Mouse (Mus musculus) lung, embryonic 14.5 days (tissue): Measurements from ENCODE around the gene Nrp2. TPM values are rescaled to one million over a fixed set of nuclear protein-coding genes. Genes with fewer than 3 reads are reported as not detected.

Experiments
- ATAC-seq: fragments of 200-750 bp; cut with Nextera tagmentation; 2 replicates; pipeline ENCODE4 v1.8.0; 2017; ENCODE audit warnings: mild to moderate bottlenecking, moderate TSS enrichment, moderate library complexity; ENCODE audit not compliant: insufficient read depth
- DNase-seq: peaks from one replicate; pipeline ENCODE4 v3.0.0-alpha.2; 2015
- H3K27ac ChIP-seq: fragments of 300-500 bp; sonication (generic); 2 replicates; pipeline ENCODE4 v1.5.1; 2014; ENCODE audit warnings: low read depth, mild to moderate bottlenecking, moderate library complexity
- H3K27me3 ChIP-seq: fragments of 300-500 bp; sonication (generic); 2 replicates; pipeline ENCODE4 v1.6.1; 2014; ENCODE audit warnings: low read length, control low read depth; ENCODE audit not compliant: insufficient read depth
- H3K36me3 ChIP-seq: fragments of 300-500 bp; sonication (generic); 2 replicates; pipeline ENCODE4 v1.6.1; 2014; ENCODE audit warnings: control low read depth; ENCODE audit not compliant: insufficient read depth
- H3K4me1 ChIP-seq: fragments of 300-500 bp; sonication (generic); 2 replicates; pipeline ENCODE4 v1.6.1; 2014; ENCODE audit warnings: antibody characterized with exemption, control low read depth; ENCODE audit not compliant: insufficient read depth
- H3K4me2 ChIP-seq: fragments of 300-500 bp; sonication (generic); 2 replicates; pipeline ENCODE4 v1.6.1; 2014; ENCODE audit warnings: mild to moderate bottlenecking
- H3K4me3 ChIP-seq: fragments of 300-500 bp; sonication (generic); 2 replicates; pipeline ENCODE4 v1.5.1; 2014; ENCODE audit warnings: low read depth, low read length
- H3K9ac ChIP-seq: fragments of 300-500 bp; sonication (generic); 2 replicates; pipeline ENCODE4 v1.6.1; 2014
- H3K9me3 ChIP-seq: fragments of 300-500 bp; sonication (generic); 2 replicates; pipeline ENCODE4 v1.6.1; 2016; ENCODE audit warnings: low read depth, low read length, control low read depth
- CTCF ChIP-seq: IDR thresholded peaks from 2 replicates; pipeline ENCODE4 v1.5.1; 2016; ENCODE audit warnings: antibody characterized with exemption, low read depth
- WGBS: fragments of 180-500 bp; shearing (Covaris S2); extraction: QIAGEN DNeasy Blood & Tissue Kit; methylation state at CpG from one replicate; pipeline ENCODE4 v1.1.7; 2014; 5-methylcytosine and 5-hydroxymethylcytosine counted together
- polyA plus RNA-seq: library from polyadenylated mRNA; unstranded; fragments of >200 nt; fragmentation: Nextera tagmentation; extraction: Ambion mirVana; gene quantifications from 2 replicates; pipeline ENCODE4 v1.2.1, GENCODE M21; 2014

Gene Nrp2
- polyA plus RNA-seq, 1 experiment from 2014 or later = 10.8 TPM

- Histone ChIP-seq H3K27ac (no peak overlapping the region), H3K9ac (no peak overlapping the region), H3K36me3 (no peaks in the 10 kb centered on the region), H3K4me2 (no peak overlapping the region), H3K4me1 (peaks cover 19% of the 10 kb centered on the region), H3K4me3 (no peak overlapping the region), H3K9me3 (no peaks in the 10 kb centered on the region), H3K27me3 (no peaks in the 10 kb centered on the region)
- WGBS = 47% methylated on average over 17 of the region's 17 CpGs
- TF ChIP-seq CTCF = no peak
- no peak for ATAC-seq
- no peak for DNase-seq
These were observed 74.5 kb downstream of the Nrp2 start for GRCm38 (mm10) chr1:62777320-62778235.

- ATAC-seq (no peak), DNase-seq (no peak)
- no peak for TF ChIP-seq CTCF
- Histone ChIP-seq H3K4me3 (no peak overlapping the region), H3K9me3 (no peaks in the 10 kb centered on the region), H3K4me1 (peaks cover 10% of the 10 kb centered on the region), H3K4me2 (no peak overlapping the region), H3K9ac (no peak overlapping the region), H3K27ac (no peak overlapping the region), H3K27me3 (no peaks in the 10 kb centered on the region), H3K36me3 (peaks cover 3% of the 10 kb centered on the region; the same call in 1 of the 2 replicates)
- WGBS = 58% methylated on average over 4 of the region's 4 CpGs
These were observed 75.8 kb downstream of the Nrp2 start for GRCm38 (mm10) chr1:62778910-62779309.

GRCm38 (mm10) chr1:62780068-62780761 is 77.1 kb downstream of the Nrp2 start:
- Histone ChIP-seq H3K9me3 (no peaks in the 10 kb centered on the region), H3K4me1 (peaks cover 5% of the 10 kb centered on the region), H3K4me3 (no peak overlapping the region), H3K27ac (no peak overlapping the region), H3K9ac (no peak overlapping the region), H3K36me3 (peaks cover 5% of the 10 kb centered on the region; the same call in 1 of the 2 replicates), H3K27me3 (no peaks in the 10 kb centered on the region), H3K4me2 (no peak overlapping the region)
- TF ChIP-seq CTCF = no peak
- 27% methylated on average over 15 of the region's 15 CpGs for WGBS
- DNase-seq (no peak), ATAC-seq (no peak)

GRCm38 (mm10) chr1:62782155-62782554 is 79.1 kb downstream of the Nrp2 start:
- Histone ChIP-seq H3K36me3 (peaks cover 5% of the 10 kb centered on the region; the same call in 1 of the 2 replicates), H3K27me3 (no peaks in the 10 kb centered on the region), H3K4me2 (no peak overlapping the region), H3K4me3 (no peak overlapping the region), H3K27ac (no peak overlapping the region), H3K9me3 (no peaks in the 10 kb centered on the region), H3K4me1 (no peaks in the 10 kb centered on the region), H3K9ac (no peak overlapping the region)
- ATAC-seq (no peak), DNase-seq (no peak)
- 77% methylated on average over 2 of the region's 2 CpGs for WGBS
- no peak for TF ChIP-seq CTCF

- TF ChIP-seq CTCF = no peak
- Histone ChIP-seq H3K27ac (no peak overlapping the region), H3K4me1 (no peaks in the 10 kb centered on the region), H3K9ac (no peak overlapping the region), H3K27me3 (no peaks in the 10 kb centered on the region), H3K36me3 (peaks cover 5% of the 10 kb centered on the region; the same call in 1 of the 2 replicates), H3K4me2 (no peak overlapping the region), H3K9me3 (no peaks in the 10 kb centered on the region), H3K4me3 (no peak overlapping the region)
- DNase-seq (no peak), ATAC-seq (no peak)
These were observed 79.5 kb downstream of the Nrp2 start for GRCm38 (mm10) chr1:62782573-62782972.

- Histone ChIP-seq H3K4me3 (no peak overlapping the region), H3K27ac (no peak overlapping the region), H3K9me3 (no peaks in the 10 kb centered on the region), H3K36me3 (peaks cover 10% of the 10 kb centered on the region; the same call in 1 of the 2 replicates), H3K4me1 (no peaks in the 10 kb centered on the region), H3K4me2 (no peak overlapping the region), H3K27me3 (no peaks in the 10 kb centered on the region), H3K9ac (no peak overlapping the region)
- TF ChIP-seq CTCF = peak; percentile 21; the same call in 1 of the 2 replicates
- ATAC-seq (no peak), DNase-seq (no peak)
- WGBS = 78% methylated on average over 18 of the region's 18 CpGs
These were observed 80.4 kb downstream of the Nrp2 start for GRCm38 (mm10) chr1:62783354-62784083.

- Histone ChIP-seq H3K4me2 (no peak overlapping the region), H3K9me3 (no peaks in the 10 kb centered on the region), H3K9ac (no peak overlapping the region), H3K4me1 (no peaks in the 10 kb centered on the region), H3K27me3 (no peaks in the 10 kb centered on the region), H3K36me3 (peaks cover 10% of the 10 kb centered on the region; the same call in 1 of the 2 replicates), H3K4me3 (no peak overlapping the region), H3K27ac (no peak overlapping the region)
- no peak for TF ChIP-seq CTCF
- 51% methylated on average over 5 of the region's 5 CpGs for WGBS
- DNase-seq (no peak), ATAC-seq (no peak)
These were observed 81.0 kb downstream of the Nrp2 start for GRCm38 (mm10) chr1:62784084-62784392.
